Mouse (Mus musculus) embryonic facial prominence, embryonic 11.5 days (tissue): Measurements from ENCODE around the gene Ankrd1. TPM values are rescaled to one million over a fixed set of nuclear protein-coding genes. Genes with fewer than 3 reads are reported as not detected.

ENCODE experiments used
- ATAC-seq: fragments of 200-750 bp; cut with Nextera tagmentation; replicated peaks from 2 replicates; pipeline ENCODE4 v1.8.0; 2017; ENCODE audit warnings: low read depth; ENCODE audit not compliant: insufficient number of reproducible peaks, low FRiP score, low TSS enrichment
- DNase-seq: peaks from one replicate; pipeline ENCODE4 v3.0.0-alpha.2; 2015; ENCODE audit warnings: low spot score
- H3K27ac ChIP-seq: fragments of 300-500 bp; sonication (generic); replicated peaks from 2 replicates; pipeline ENCODE4 v1.5.1; 2014; ENCODE audit warnings: mild to moderate bottlenecking, low read depth, low read length, control low read depth
- H3K27me3 ChIP-seq: fragments of 300-500 bp; sonication (generic); 2 replicates; pipeline ENCODE4 v1.6.1; 2014; ENCODE audit warnings: mild to moderate bottlenecking, low read length, moderate library complexity, mixed read lengths; ENCODE audit not compliant: control insufficient read depth, insufficient read depth
- H3K36me3 ChIP-seq: fragments of 300-500 bp; sonication (generic); replicated peaks from 2 replicates; pipeline ENCODE4 v1.6.1; 2014; ENCODE audit warnings: low read depth, mild to moderate bottlenecking, low read length, moderate library complexity, mixed read lengths; ENCODE audit not compliant: control insufficient read depth, insufficient read depth
- H3K4me1 ChIP-seq: fragments of 300-500 bp; sonication (generic); 2 replicates; pipeline ENCODE4 v1.6.1; 2014; ENCODE audit warnings: low read length, mixed read lengths; ENCODE audit not compliant: control insufficient read depth, insufficient read depth
- H3K4me2 ChIP-seq: fragments of 300-500 bp; sonication (generic); 2 replicates; pipeline ENCODE4 v1.6.1; 2014; ENCODE audit warnings: low read depth, mild to moderate bottlenecking, control low read depth, low read length, moderate library complexity
- H3K4me3 ChIP-seq: fragments of 300-500 bp; sonication (generic); 2 replicates; pipeline ENCODE4 v1.5.1; 2014; ENCODE audit warnings: low read depth, low read length, control low read depth
- H3K9ac ChIP-seq: fragments of 300-500 bp; sonication (generic); replicated peaks from 2 replicates; pipeline ENCODE4 v1.6.1; 2014; ENCODE audit warnings: mild to moderate bottlenecking, control low read depth, low read length
- H3K9me3 ChIP-seq: fragments of 300-500 bp; sonication (generic); replicated peaks from 2 replicates; pipeline ENCODE4 v1.6.1; 2016; ENCODE audit warnings: mild to moderate bottlenecking, low read length, inconsistent platforms, mixed read lengths; ENCODE audit not compliant: control insufficient read depth
- WGBS: fragments of 180-500 bp; shearing (Covaris S2); extraction: QIAGEN DNeasy Blood & Tissue Kit; methylation state at CpG from one replicate; pipeline ENCODE4 v1.1.7; 2014; 5-methylcytosine and 5-hydroxymethylcytosine counted together
- polyA plus RNA-seq: library from polyadenylated mRNA; unstranded; fragments of >200 nt; fragmentation: Nextera tagmentation; extraction: Ambion mirVana; gene quantifications from 2 replicates; pipeline ENCODE4 v1.2.1, GENCODE M21; 2014

The Ankrd1 gene
- polyA plus RNA-seq, result 0.49 and 2.3 TPM in 2 replicates

DNA sequence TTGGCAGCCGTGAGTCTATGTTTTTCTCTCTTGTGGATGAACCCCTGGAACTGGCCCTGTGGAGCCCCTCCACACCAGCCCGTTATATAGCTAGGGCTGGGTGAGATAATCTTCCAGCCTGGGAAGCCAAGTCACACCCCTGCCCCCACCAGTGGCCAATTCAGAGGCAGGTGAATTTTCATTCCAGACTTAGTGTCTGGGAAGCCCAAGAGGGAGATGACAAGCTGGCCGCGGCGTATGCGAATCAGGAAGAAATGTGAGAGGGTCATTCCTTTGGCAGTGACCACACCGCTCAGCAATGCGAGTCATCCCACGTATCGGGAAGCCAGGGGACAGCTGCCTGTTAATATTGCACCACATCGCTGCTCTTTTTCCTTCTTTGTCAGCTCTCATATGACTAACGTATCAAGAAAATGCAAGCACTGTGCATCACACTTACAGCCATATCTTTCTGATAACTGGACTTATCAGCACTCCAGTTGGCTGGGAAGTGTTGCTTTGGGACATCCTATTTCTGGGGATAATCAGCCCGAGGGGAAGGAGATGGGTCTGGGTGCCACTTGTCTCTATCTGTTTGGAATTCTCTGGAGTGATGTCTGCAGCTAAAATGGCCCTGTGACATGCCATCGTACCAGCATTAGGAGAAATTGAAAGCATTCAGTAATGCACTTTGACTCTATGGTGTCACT is at the start of gene Ankrd1:
TSS of gene Ankrd1 (minus strand) at position 317 of the 689 bp plus-strand sequence.
- no peaks in the 10 kb centered on the region for H3K27me3 ChIP-seq
- H3K9ac ChIP-seq, result no peak within 1 kb of the TSS
- H3K4me3 ChIP-seq, result no peak within 1 kb of the TSS
- no peak for DNase-seq
- no peaks in the 10 kb centered on the region for H3K36me3 ChIP-seq
- H3K9me3 ChIP-seq, result no peaks in the 10 kb centered on the region
- no peak within 1 kb of the TSS for H3K4me2 ChIP-seq
- H3K27ac ChIP-seq, result no peak within 1 kb of the TSS
- 82% methylated on average over 14 of the region's 14 CpGs for WGBS
- H3K4me1 ChIP-seq, result no peaks in the 10 kb centered on the region
- ATAC-seq, result no peak

DNA sequence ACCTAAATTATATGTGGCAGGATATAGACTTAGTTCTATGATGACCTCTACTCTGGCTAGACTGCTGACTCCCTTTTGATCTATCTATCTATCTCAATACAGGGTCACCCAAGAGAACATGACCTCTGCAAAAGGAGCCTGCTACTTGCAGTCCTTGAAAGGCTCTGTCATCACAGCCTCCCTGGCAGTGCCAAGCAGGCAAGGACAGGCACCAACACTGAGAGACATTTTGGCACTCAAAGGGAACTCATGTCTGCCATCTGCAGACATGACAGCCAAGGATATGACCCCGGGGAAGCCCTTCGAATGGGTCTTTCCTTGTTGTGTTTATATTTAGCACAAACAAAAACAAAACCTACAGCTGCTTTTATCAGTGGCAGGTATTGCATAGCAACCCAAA is 49.2 kb upstream of the Ankrd1 start:
- 70% methylated on average over 2 of the region's 2 CpGs for WGBS
- no peaks in the 10 kb centered on the region for H3K4me1 ChIP-seq
- no peaks in the 10 kb centered on the region for H3K9me3 ChIP-seq
- H3K9ac ChIP-seq, result no peak overlapping the region
- no peak overlapping the region for H3K4me2 ChIP-seq
- ATAC-seq (no peak), DNase-seq (no peak)
- H3K4me3 ChIP-seq, result no peak overlapping the region
- no peaks in the 10 kb centered on the region for H3K27me3 ChIP-seq
- no peak overlapping the region for H3K27ac ChIP-seq
- no peaks in the 10 kb centered on the region for H3K36me3 ChIP-seq

DNA sequence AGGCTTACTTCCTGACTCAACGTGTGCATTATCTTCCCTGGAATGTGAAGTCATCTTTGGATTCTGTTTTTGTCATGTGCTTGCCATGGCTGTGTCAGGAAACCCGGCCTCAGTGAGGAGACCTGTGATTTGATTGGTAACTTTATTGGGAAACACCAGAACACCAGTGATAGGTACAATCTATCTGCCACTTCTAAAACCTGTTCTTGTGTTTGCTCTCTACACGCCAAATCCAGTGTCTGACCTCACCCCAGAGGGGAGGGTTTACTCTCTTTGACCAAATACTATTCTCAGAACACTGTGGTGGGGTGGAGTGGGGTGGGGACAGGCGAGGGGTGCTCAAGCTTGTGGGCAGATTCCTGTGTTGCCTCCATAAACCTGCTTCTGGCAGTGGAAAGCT is 48.2 kb upstream of the Ankrd1 start:
- Histone ChIP-seq H3K9me3 (no peaks in the 10 kb centered on the region), H3K9ac (no peak overlapping the region), H3K27me3 (no peaks in the 10 kb centered on the region), H3K27ac (no peak overlapping the region), H3K4me1 (no peaks in the 10 kb centered on the region), H3K4me2 (no peak overlapping the region), H3K36me3 (no peaks in the 10 kb centered on the region), H3K4me3 (no peak overlapping the region)
- DNase-seq, result no peak
- WGBS, result 83% methylated on average over 4 of the region's 4 CpGs
- no peak for ATAC-seq

DNA sequence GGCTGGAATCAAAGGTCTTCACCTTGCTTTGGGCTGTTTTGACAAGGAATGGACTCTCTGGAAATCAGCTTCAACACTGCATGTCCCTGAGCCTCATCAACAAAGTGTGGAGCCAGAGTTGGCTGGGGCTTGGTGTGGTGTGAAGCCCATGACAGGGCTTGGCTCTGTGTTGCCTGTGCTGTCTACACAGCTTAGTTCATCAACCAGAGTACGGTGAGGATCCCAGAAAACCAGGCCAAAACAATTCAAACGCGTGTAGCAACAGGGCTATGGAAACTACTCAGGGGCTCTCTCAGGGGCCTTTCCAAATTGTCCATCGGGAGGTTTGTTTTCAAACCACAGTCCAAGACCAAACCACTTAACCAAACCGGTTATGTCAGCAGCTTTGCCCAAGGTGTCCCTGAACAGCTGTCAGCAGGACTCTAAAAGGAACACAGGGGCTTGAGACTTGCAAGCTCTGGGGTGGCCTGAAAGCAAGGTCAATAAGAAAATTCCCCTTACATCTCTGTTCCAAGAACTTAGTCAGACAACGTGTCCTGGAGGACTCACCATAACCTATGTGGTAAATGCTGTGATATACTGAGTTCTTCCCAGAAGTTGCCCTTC is 47.5 kb upstream of the Ankrd1 start:
- no peaks in the 10 kb centered on the region for H3K9me3 ChIP-seq
- no peaks in the 10 kb centered on the region for H3K36me3 ChIP-seq
- H3K4me2 ChIP-seq, result no peak overlapping the region
- WGBS, result 85% methylated on average over 6 of the region's 6 CpGs
- H3K27me3 ChIP-seq, result no peaks in the 10 kb centered on the region
- DNase-seq (no peak), ATAC-seq (no peak)
- H3K4me3 ChIP-seq, result no peak overlapping the region
- H3K9ac ChIP-seq, result no peak overlapping the region
- H3K27ac ChIP-seq, result no peak overlapping the region
- no peaks in the 10 kb centered on the region for H3K4me1 ChIP-seq

DNA sequence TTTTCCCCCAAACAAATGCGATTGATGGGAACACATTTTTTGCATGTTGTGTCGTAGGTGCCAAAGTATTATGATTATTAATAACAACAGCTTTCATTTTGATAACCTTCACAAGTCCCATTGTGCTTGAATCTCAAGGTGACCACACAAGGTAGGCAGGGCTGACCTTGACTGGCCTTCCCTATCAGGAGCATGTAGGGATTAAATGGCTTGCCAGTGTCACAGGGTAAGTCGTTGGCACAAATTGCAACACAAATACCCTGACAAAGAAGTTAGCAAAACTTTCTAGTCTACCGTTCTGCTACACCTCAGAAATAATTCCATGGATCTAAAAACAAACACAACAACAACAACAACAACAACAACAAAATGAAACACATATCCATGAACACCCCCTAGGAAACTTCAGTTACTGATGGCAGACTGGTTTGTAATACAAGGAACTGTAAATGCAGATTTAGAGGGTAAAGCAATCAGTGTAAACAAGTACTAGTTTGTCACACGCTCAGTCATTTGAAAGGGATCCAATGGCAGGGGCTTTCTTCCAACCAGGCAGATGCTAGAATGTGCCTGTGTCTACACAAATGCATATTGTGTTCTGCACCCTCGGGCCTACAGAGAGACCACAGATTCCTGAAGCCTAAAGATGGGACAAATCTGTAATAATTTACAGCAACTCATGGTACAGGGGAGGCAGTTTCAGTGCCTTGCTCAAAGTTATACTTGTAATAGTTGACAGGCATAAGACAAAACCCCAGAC is 46.7 kb upstream of the Ankrd1 start:
- H3K9ac ChIP-seq, result no peak overlapping the region
- H3K36me3 ChIP-seq, result no peaks in the 10 kb centered on the region
- no peaks in the 10 kb centered on the region for H3K4me1 ChIP-seq
- WGBS, result 79% methylated on average over 6 of the region's 6 CpGs
- no peak overlapping the region for H3K27ac ChIP-seq
- H3K9me3 ChIP-seq, result no peaks in the 10 kb centered on the region
- no peak overlapping the region for H3K4me3 ChIP-seq
- ATAC-seq, result no peak
- no peaks in the 10 kb centered on the region for H3K27me3 ChIP-seq
- no peak overlapping the region for H3K4me2 ChIP-seq
- no peak for DNase-seq

DNA sequence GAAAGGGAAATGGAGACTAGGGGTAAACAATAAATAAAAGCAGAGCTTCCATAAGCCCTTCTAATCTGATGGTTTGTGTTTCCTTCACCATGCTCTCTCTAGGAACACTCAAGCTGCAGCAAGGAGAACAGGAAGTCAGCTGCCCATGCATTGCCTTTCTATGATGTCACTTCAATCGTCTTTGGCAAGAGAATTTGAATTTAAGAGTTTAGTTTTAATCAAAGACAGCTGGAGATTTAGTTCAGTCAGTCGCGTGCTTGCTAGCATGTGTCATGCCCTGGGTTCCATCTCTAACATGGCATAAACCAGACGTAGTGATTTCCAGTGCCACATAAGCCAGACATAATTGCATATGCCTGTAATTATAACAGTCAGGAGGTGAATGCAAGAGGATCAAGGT is 45.5 kb upstream of the Ankrd1 start:
- DNase-seq, result peak; percentile 59
- Histone ChIP-seq H3K4me3 (no peak overlapping the region), H3K9me3 (no peaks in the 10 kb centered on the region), H3K9ac (no peak overlapping the region), H3K27ac (no peak overlapping the region), H3K4me2 (no peak overlapping the region), H3K36me3 (no peaks in the 10 kb centered on the region), H3K4me1 (no peaks in the 10 kb centered on the region), H3K27me3 (no peaks in the 10 kb centered on the region)
- 39% methylated on average over 4 of the region's 4 CpGs for WGBS
- ATAC-seq, result no peak

DNA sequence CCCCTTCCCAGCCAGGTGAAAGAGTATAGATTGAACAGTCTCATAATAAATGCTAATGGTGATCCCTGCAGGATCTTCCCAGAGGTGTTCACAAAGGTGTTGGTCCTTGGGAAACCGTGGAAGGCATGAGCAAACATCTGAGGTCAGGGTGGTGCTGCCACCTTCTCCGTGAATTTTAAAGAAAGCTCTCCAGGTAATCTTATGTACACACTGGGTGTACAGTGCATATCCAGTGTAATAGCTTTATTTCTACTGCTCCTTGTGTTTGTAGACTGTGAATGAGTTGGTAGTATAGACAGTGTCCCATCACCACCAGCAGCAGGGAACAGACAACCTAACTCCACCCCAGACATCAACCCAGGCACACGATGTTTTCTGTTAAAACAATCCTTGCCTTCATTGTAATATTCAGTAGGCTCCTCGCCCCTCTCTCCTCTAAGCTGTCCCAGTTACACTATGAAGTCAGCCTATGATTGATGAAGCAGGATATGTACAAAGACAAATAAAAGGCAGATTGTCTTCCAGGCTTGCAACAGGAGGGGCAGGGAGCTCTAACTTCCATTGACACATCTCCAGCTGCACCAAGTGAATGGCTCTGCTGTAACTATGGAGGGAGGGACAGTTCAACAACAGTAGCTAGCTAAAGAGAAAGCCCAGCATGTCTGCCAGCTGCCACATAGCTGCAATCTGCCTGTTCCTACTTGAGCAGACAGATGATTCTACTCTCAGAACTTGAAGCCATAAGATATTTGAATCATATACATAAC is 30.5 kb upstream of the Ankrd1 start:
- Histone ChIP-seq H3K9me3 (no peaks in the 10 kb centered on the region), H3K4me1 (no peaks in the 10 kb centered on the region), H3K4me2 (no peak overlapping the region), H3K4me3 (no peak overlapping the region), H3K27me3 (no peaks in the 10 kb centered on the region), H3K27ac (no peak overlapping the region), H3K9ac (no peak overlapping the region), H3K36me3 (no peaks in the 10 kb centered on the region)
- DNase-seq (no peak), ATAC-seq (no peak)
- WGBS, result 74% methylated on average over 4 of the region's 4 CpGs
